Mouse (Mus musculus) heart, adult 18-20 months (tissue): Measurements from ENCODE around the gene Dgkg. TPM values are rescaled to one million over a fixed set of nuclear protein-coding genes. Genes with fewer than 3 reads are reported as not detected.

ENCODE experiments used
- DNase-seq, 2 experiments: peaks; one replicate each; pipeline ENCODE4 v3.0.0; 2021 to 2022; ENCODE audit warnings: mixed read lengths in 1 of 2
- microRNA-seq, 2 experiments: library from miRNA; unstranded; fragments of <30 nt; microRNA quantifications; one replicate each; pipeline ENCODE4 v1.2.0; 2022
- total RNA-seq, 2 experiments: library from RNA; stranded (reverse); gene quantifications; 2 replicates each; pipeline ENCODE4 v1.2.3; 2021

Gene Dgkg
- total RNA-seq, 2 experiments from 2014 or later = 0.28 to 0.35 TPM

GRCm38 (mm10) chr16:22436106-22436505 is 220.9 kb downstream of the Dgkg start:
- peak in 1 of 2 experiments; percentile 15 for DNase-seq

GRCm38 (mm10) chr16:22434530-22434929 is 222.5 kb downstream of the Dgkg start:
- no peak for DNase-seq

- DNase-seq = no peak
These were observed 223.1 kb downstream of the Dgkg start for GRCm38 (mm10) chr16:22433944-22434343.

- no peak for DNase-seq
These were observed 225.2 kb downstream of the Dgkg start for GRCm38 (mm10) chr16:22431773-22432172.

- no peak for DNase-seq
These were observed 225.7 kb downstream of the Dgkg start for GRCm38 (mm10) chr16:22431335-22431734.

- DNase-seq = no peak
These were observed 226.6 kb downstream of the Dgkg start for GRCm38 (mm10) chr16:22430211-22430951.

- no peak for DNase-seq
These were observed 227.6 kb downstream of the Dgkg start for GRCm38 (mm10) chr16:22429377-22429776.

GRCm38 (mm10) chr16:22428853-22429341 is 228.1 kb downstream of the Dgkg start:
- peak; percentile 84 for DNase-seq

- DNase-seq = no peak
These were observed 230.2 kb downstream of the Dgkg start for GRCm38 (mm10) chr16:22426866-22427265.

GRCm38 (mm10) chr16:22422256-22422655 is 234.8 kb downstream of the Dgkg start:
- no peak for DNase-seq

Small RNA genes within 50 kb of the gene (microRNA-seq; reads per million reads assigned to microRNA genes)
- 0 reads per million in 2 experiments for gene Mir6362
- gene Mir8095 = 0 reads per million in 2 experiments

Other genes with a start within 250 kb of the Dgkg start
- 1 to 10 TPM; 6.9 to 7.5 TPM for gene Etv5, start 217.5 kb downstream of the Dgkg start, total RNA-seq
- gene Crygs, start 154.4 kb upstream of the Dgkg start, total RNA-seq = not detected
- gene Tbccd1, start 200.4 kb upstream of the Dgkg start, total RNA-seq = 10 to 100 TPM; 12.7 to 12.8 TPM
- 10 to 100 TPM; 47.1 to 50.0 TPM for gene Dnajb11, start 200.6 kb upstream of the Dgkg start, total RNA-seq
- 10 to 100 TPM in 1 of 2 experiments, 1 to 10 TPM in 1; 8.4 to 13.5 TPM for gene Ahsg, start 234.1 kb upstream of the Dgkg start, total RNA-seq